ENCODE assay signal across 8 mouse cellular contexts in the genomic region with DNA sequence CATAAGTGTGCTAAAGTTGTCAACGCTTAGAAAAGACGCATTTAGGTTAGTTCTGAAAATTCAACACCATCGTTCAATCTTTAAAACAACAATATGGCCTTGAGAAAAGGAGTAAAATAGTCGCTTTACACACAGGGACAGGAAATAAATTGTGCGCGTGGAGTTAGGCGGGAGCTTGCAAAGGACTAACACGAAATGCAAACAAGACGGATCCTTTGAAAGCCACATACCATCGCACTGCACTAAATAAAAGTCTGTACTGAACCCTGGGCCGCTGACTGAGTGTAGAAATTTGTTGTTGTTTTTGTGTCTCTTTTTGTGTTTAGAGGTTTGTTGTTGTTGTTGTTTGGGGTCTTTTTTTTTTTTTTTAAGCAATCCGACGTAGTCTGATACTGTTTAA.
A peak's percentile ranks its signal among the peaks of the same experiment; 100 is the strongest.
DNase-seq lines count a peak whose midpoint lies in the region; ATAC-seq and TF ChIP-seq lines count a peak whose summit lies in the region.

No protein-coding gene starts in this region.

- peak overlapping the region; percentile 100 for H3K9ac ChIP-seq in heart, embryonic 14.5 days (ENCODE audit: low read length)
- peak overlapping the region; percentile 67 for H3K9ac ChIP-seq in limb, embryonic 14.5 days (ENCODE audit: low read depth, low read length, severe bottlenecking)
- H3K9ac ChIP-seq in stomach, embryonic 16.5 days (ENCODE audit: low read length): peak overlapping the region; percentile 79

- H3K4me3 ChIP-seq in heart, embryonic 14.5 days (ENCODE audit: control insufficient read depth in 1 of 2, insufficient read depth in 1 of 2, low read depth in 1 of 2, low read length in 2 of 2): peak overlapping the region; percentile 51 to 52
- H3K4me3 ChIP-seq in limb, embryonic 14.5 days (replicated peaks; ENCODE audit: low read length): peak overlapping the region; percentile 44
- peak overlapping the region; percentile 59 for H3K4me3 ChIP-seq in stomach, embryonic 16.5 days (replicated peaks; ENCODE audit: low read length)

- DNase-seq in 3134 (ENCODE audit: extremely low read depth, insufficient read length, low spot score): peak; percentile 45
- DNase-seq in Muller cell, postnatal 12 days (ENCODE audit: inconsistent ontology term): peak; percentile 73
- DNase-seq in limb, embryonic 14.5 days (ENCODE audit: low spot score): no peak
- DNase-seq in spleen, postnatal 10 days (ENCODE audit: low spot score in 2 of 2): no peak
- no peak for DNase-seq in testis, postnatal 14 days (ENCODE audit: low spot score)
- DNase-seq in gastrocnemius, postnatal 4 days (ENCODE audit: low spot score in 2 of 2): no peak

- peak overlapping the region; percentile 91 to 100 for H3K27ac ChIP-seq in heart, embryonic 14.5 days (replicated peaks in 1 of 2; ENCODE audit: control insufficient read depth in 1 of 2, insufficient read depth in 1 of 2, low read depth in 2 of 2, low read length in 2 of 2)
- H3K27ac ChIP-seq in limb, embryonic 14.5 days (replicated peaks; ENCODE audit: low read depth, low read length): peak overlapping the region; percentile 91
- H3K27ac ChIP-seq in stomach, embryonic 16.5 days (ENCODE audit: low read length): peak overlapping the region; percentile 98

- ATAC-seq in heart, embryonic 14.5 days (ENCODE audit: insufficient number of reproducible peaks, insufficient read depth, low FRiP score, low read depth): no peak
- no peak for ATAC-seq in limb, embryonic 14.5 days (ENCODE audit: low FRiP score, low read depth)
- no peak for ATAC-seq in stomach, embryonic 16.5 days (ENCODE audit: insufficient read depth, low FRiP score)

- WGBS in heart, embryonic 14.5 days: 5% methylated on average over 13 of the region's 13 CpGs
- 4% methylated on average over 13 of the region's 13 CpGs for WGBS in limb, embryonic 14.5 days
- WGBS in stomach, embryonic 16.5 days: 2% methylated on average over 13 of the region's 13 CpGs

- H3K4me1 ChIP-seq in heart, embryonic 14.5 days (ENCODE audit: control insufficient read depth in 2 of 2, insufficient read depth in 2 of 2, low read length in 2 of 2): peaks cover 0 to 34% of the 10 kb centered on the region in 2 experiments
- H3K4me1 ChIP-seq in limb, embryonic 14.5 days (ENCODE audit: control insufficient read depth, insufficient read depth, low read length): peaks cover 46% of the 10 kb centered on the region
- peaks cover 32% of the 10 kb centered on the region for H3K4me1 ChIP-seq in stomach, embryonic 16.5 days (ENCODE audit: control insufficient read depth, insufficient read depth, low read length)

- no peak for TF ChIP-seq POLR2A in limb, embryonic 14.5 days (IDR thresholded peaks at IDR 0.05; ENCODE audit: borderline replicate concordance, extremely low read depth, insufficient read depth, insufficient read length)

- H3K9me3 ChIP-seq in heart, embryonic 14.5 days (ENCODE audit: control insufficient read depth, low read length): no peaks in the 10 kb centered on the region
- no peaks in the 10 kb centered on the region for H3K9me3 ChIP-seq in limb, embryonic 14.5 days (ENCODE audit: control insufficient read depth, low read length)
- H3K9me3 ChIP-seq in stomach, embryonic 16.5 days (replicated peaks; ENCODE audit: control insufficient read depth, low read length): no peaks in the 10 kb centered on the region

- H3K4me2 ChIP-seq in heart, embryonic 14.5 days (ENCODE audit: low read length): peak overlapping the region; percentile 97
- H3K4me2 ChIP-seq in limb, embryonic 14.5 days (replicated peaks; ENCODE audit: low read depth, low read length, severe bottlenecking): peak overlapping the region; percentile 96
- H3K4me2 ChIP-seq in stomach, embryonic 16.5 days (ENCODE audit: low read depth, low read length): peak overlapping the region; percentile 86

- H3K27me3 ChIP-seq in heart, embryonic 14.5 days (ENCODE audit: control insufficient read depth, insufficient read depth, low read length): no peaks in the 10 kb centered on the region
- H3K27me3 ChIP-seq in limb, embryonic 14.5 days (ENCODE audit: control insufficient read depth, insufficient read depth, low read length): no peaks in the 10 kb centered on the region
- H3K27me3 ChIP-seq in stomach, embryonic 16.5 days (ENCODE audit: control insufficient read depth, insufficient read depth, low read length): no peaks in the 10 kb centered on the region

- H3K36me3 ChIP-seq in heart, embryonic 14.5 days (ENCODE audit: control insufficient read depth, insufficient read depth, low read length): no peaks in the 10 kb centered on the region
- no peaks in the 10 kb centered on the region for H3K36me3 ChIP-seq in limb, embryonic 14.5 days (ENCODE audit: control insufficient read depth, insufficient read depth, low read length)
- no peaks in the 10 kb centered on the region for H3K36me3 ChIP-seq in stomach, embryonic 16.5 days (ENCODE audit: control insufficient read depth, insufficient read depth, low read length)

Comparison
In these comparisons a context has a peak if more than half of its experiments do, and no peak if none do; other contexts are left out.
1. DNase-seq: peak in 3134 (single experiment) and Muller cell, postnatal 12 days (single experiment); none in limb, embryonic 14.5 days (single experiment), spleen, postnatal 10 days (0 of 2), testis, postnatal 14 days (single experiment) and gastrocnemius, postnatal 4 days (0 of 2).
2. Peak in every context shown above with its lines, with median percentiles within 50 percentile points of each other: H3K27ac ChIP-seq, H3K4me2 ChIP-seq, H3K4me3 ChIP-seq and H3K9ac ChIP-seq.